Mouse (Mus musculus): ENCODE data around the gene Ucp2. TPM values are rescaled to one million over a fixed set of nuclear protein-coding genes. Genes with fewer than 3 reads are reported as not detected.
A peak's percentile ranks its signal among the peaks of the same experiment; 100 is the strongest.
"Not testable (repeated sequence)": the region's sequence is repeated elsewhere in the genome, so short reads cannot be mapped to it uniquely, and the experiment has no call there.

The Ucp2 gene
- polyA plus RNA-seq, 1 experiment from 2014 or later: 245 TPM

GRCm38 (mm10) chr7:100479100-100479822, 13.9 kb upstream of the Ucp2 start:
- no peak for ATAC-seq (ENCODE audit: insufficient number of reproducible peaks, low FRiP score)
- Histone ChIP-seq H3K4me2 (no peak overlapping the region), H3K27me3 (replicated peaks) (peaks cover 12% of the 10 kb centered on the region; the same call in 1 of the 2 replicates), H3K36me3 (no peaks in the 10 kb centered on the region), H3K4me3 (no peak overlapping the region), H3K4me1 (replicated peaks) (peaks cover 6% of the 10 kb centered on the region), H3K9me3 (replicated peaks) (no peaks in the 10 kb centered on the region), H3K9ac (no peak overlapping the region), H3K27ac (ENCODE audit: poor library complexity, severe bottlenecking) (no peak overlapping the region)
- 75% methylated on average over 20 of the region's 20 CpGs for WGBS

GRCm38 (mm10) chr7:100479823-100480164, 13.3 kb upstream of the Ucp2 start:
- H3K27ac ChIP-seq (ENCODE audit: poor library complexity, severe bottlenecking): no peak overlapping the region
- ATAC-seq (ENCODE audit: insufficient number of reproducible peaks, low FRiP score): peak; percentile 39; the same call in 1 of the 2 replicates
- H3K36me3 ChIP-seq: no peaks in the 10 kb centered on the region
- H3K4me3 ChIP-seq: no peak overlapping the region
- H3K4me1 ChIP-seq (replicated peaks): peaks cover 3% of the 10 kb centered on the region
- 56% methylated on average over 15 of the region's 15 CpGs for WGBS
- 0 out of 2 replicates have a peak overlapping the region, but pooled peaks have one; percentile 48 for H3K9ac ChIP-seq
- H3K9me3 ChIP-seq (replicated peaks): no peaks in the 10 kb centered on the region
- peak overlapping the region; percentile 21; the same call in 1 of the 2 replicates for H3K4me2 ChIP-seq
- H3K27me3 ChIP-seq (replicated peaks): peaks cover 12% of the 10 kb centered on the region; the same call in 1 of the 2 replicates

DNA sequence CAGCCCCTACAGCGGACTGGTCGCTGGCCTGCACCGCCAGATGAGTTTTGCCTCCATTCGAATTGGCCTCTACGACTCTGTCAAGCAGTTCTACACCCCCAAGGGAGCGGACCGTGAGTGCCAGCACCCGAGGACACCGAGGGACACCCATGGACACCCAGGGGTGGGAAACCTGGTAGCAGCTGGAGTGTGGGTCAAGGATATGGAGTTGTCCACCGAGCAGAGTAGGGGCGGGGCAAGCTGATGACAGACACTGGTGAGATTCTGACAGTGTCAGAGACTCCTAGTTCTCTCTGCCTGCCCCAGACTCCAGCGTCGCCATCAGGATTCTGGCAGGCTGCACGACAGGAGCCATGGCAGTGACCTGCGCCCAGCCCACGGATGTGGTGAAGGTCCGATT, 13.0 kb upstream of the Ucp2 start:
- Histone ChIP-seq H3K36me3 (no peaks in the 10 kb centered on the region), H3K27ac (ENCODE audit: poor library complexity, severe bottlenecking) (no peak overlapping the region), H3K9ac (0 out of 2 replicates have a peak overlapping the region, but pooled peaks have one; percentile 48), H3K4me2 (peak overlapping the region; percentile 21; the same call in 1 of the 2 replicates), H3K9me3 (replicated peaks) (no peaks in the 10 kb centered on the region), H3K27me3 (replicated peaks) (peaks cover 12% of the 10 kb centered on the region; the same call in 1 of the 2 replicates), H3K4me3 (no peak overlapping the region), H3K4me1 (replicated peaks) (no peaks in the 10 kb centered on the region; the same call in 1 of the 2 replicates)
- 0 out of 2 replicates have a peak, but pooled peaks have one; percentile 45 for ATAC-seq (ENCODE audit: insufficient number of reproducible peaks, low FRiP score)
- 71% methylated on average over 17 of the region's 17 CpGs for WGBS

DNA sequence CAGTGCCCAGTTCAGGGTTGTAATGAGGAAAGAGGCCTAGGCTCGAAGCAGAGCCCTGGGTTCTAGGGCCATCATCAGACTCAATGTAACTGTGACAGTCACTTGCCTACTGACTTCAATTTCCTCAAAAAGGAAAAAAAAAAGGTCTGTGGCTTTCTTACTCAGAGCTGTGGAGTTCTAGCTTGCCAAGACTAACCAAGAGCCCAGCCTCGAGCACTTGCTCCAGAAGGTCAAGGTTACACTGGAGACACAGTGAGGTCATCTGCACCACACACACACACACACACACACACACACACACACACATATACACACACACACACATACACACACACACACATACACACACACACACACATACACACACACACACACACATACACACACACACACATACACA, 11.1 kb upstream of the Ucp2 start:
- H3K27me3 ChIP-seq (replicated peaks): peaks cover 12% of the 10 kb centered on the region; the same call in 1 of the 2 replicates
- WGBS: 76% methylated on average over 2 of the region's 2 CpGs
- H3K4me2 ChIP-seq; H3K9me3 ChIP-seq (replicated peaks); H3K9ac ChIP-seq; H3K36me3 ChIP-seq; H3K27ac ChIP-seq (ENCODE audit: poor library complexity, severe bottlenecking); ATAC-seq (ENCODE audit: insufficient number of reproducible peaks, low FRiP score); H3K4me3 ChIP-seq; H3K4me1 ChIP-seq (replicated peaks): not testable (repeated sequence)

GRCm38 (mm10) chr7:100484493-100484892, 8.6 kb upstream of the Ucp2 start:
- Histone ChIP-seq H3K4me2 (no peak overlapping the region), H3K27ac (ENCODE audit: poor library complexity, severe bottlenecking) (no peak overlapping the region), H3K27me3 (replicated peaks) (peaks cover 4% of the 10 kb centered on the region; the same call in 1 of the 2 replicates), H3K36me3 (no peaks in the 10 kb centered on the region), H3K4me1 (replicated peaks) (peaks cover 7% of the 10 kb centered on the region), H3K9me3 (replicated peaks) (no peaks in the 10 kb centered on the region), H3K9ac (no peak overlapping the region), H3K4me3 (no peak overlapping the region)
- no peak for ATAC-seq (ENCODE audit: insufficient number of reproducible peaks, low FRiP score)
- WGBS: 81% methylated on average over 5 of the region's 5 CpGs

DNA sequence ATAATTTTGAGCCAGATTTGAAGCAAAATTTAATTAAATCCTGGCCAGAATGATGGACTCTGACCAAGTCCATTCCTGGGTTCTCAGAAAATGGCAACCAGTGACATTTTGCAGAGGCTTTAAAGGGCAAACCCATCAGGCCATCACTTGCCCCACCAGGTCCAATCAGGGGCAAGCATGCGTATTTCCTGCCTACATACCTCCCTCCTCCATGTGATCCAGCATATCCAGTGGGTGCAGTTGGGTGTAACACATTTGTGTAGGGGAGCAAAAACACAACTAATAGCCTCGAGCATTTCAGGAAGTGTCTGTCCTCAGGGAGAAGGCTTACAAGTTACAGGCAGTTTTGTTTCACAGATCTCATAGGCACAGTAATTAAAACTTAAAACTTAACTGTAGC, 5.8 kb upstream of the Ucp2 start:
- no peak for ATAC-seq (ENCODE audit: insufficient number of reproducible peaks, low FRiP score)
- peaks cover 9% of the 10 kb centered on the region for H3K4me1 ChIP-seq (replicated peaks)
- H3K27me3 ChIP-seq (replicated peaks): no peaks in the 10 kb centered on the region
- H3K9me3 ChIP-seq (replicated peaks): no peaks in the 10 kb centered on the region
- no peak overlapping the region for H3K27ac ChIP-seq (ENCODE audit: poor library complexity, severe bottlenecking)
- no peak overlapping the region for H3K4me3 ChIP-seq
- no peaks in the 10 kb centered on the region for H3K36me3 ChIP-seq
- WGBS: 60% methylated on average over 2 of the region's 2 CpGs
- H3K9ac ChIP-seq: no peak overlapping the region
- H3K4me2 ChIP-seq: no peak overlapping the region

DNA sequence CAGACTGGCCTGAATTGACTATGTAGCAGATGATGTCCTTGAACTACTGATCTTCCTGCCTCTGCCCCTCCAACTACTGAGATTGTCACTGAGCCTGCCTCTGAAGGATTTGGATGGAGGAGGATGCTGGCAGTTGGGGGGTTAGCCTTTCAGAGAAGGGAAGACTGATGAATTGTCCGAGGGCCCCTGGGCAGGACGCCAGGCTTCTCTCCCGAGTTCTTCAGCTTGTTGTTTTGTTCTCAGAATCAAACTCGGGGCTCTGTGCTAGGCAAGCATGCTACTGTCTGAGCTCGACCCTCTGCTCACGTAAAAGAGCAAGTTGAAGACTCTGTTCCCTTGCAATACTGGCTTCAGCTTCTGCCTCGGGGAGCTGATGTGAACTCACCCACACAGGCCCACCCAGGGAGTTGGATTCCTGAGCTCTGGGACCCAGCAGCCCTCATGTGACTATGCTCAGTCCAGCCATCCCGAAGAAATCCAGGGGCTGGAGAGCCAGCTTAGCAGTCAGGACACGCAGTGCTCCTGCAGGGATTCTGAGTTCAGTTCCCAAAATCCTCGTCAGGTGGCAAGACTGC, 4.6 kb upstream of the Ucp2 start:
- Histone ChIP-seq H3K4me3 (no peak overlapping the region), H3K4me1 (replicated peaks) (peaks cover 18% of the 10 kb centered on the region), H3K27me3 (replicated peaks) (no peaks in the 10 kb centered on the region), H3K27ac (ENCODE audit: poor library complexity, severe bottlenecking) (no peak overlapping the region), H3K9ac (no peak overlapping the region), H3K36me3 (no peaks in the 10 kb centered on the region), H3K9me3 (replicated peaks) (no peaks in the 10 kb centered on the region), H3K4me2 (no peak overlapping the region)
- no peak for ATAC-seq (ENCODE audit: insufficient number of reproducible peaks, low FRiP score)
- 36% methylated on average over 10 of the region's 10 CpGs for WGBS

- peak overlapping the region; percentile 56 for H3K4me3 ChIP-seq
- 2% methylated on average over 36 of the region's 36 CpGs for WGBS
- peaks cover 14% of the 10 kb centered on the region for H3K36me3 ChIP-seq
- peak overlapping the region; percentile 68 for H3K9ac ChIP-seq
- H3K27me3 ChIP-seq (replicated peaks): no peaks in the 10 kb centered on the region
- peak; percentile 66 for ATAC-seq (ENCODE audit: insufficient number of reproducible peaks, low FRiP score)
- H3K4me1 ChIP-seq (replicated peaks): peaks cover 51% of the 10 kb centered on the region
- H3K27ac ChIP-seq (ENCODE audit: poor library complexity, severe bottlenecking): peak overlapping the region; percentile 79
- H3K4me2 ChIP-seq: peak overlapping the region; percentile 92
- no peaks in the 10 kb centered on the region for H3K9me3 ChIP-seq (replicated peaks)
Measured at GRCm38 (mm10) chr7:100492391-100493116, 583 bp upstream of the Ucp2 start.

DNA sequence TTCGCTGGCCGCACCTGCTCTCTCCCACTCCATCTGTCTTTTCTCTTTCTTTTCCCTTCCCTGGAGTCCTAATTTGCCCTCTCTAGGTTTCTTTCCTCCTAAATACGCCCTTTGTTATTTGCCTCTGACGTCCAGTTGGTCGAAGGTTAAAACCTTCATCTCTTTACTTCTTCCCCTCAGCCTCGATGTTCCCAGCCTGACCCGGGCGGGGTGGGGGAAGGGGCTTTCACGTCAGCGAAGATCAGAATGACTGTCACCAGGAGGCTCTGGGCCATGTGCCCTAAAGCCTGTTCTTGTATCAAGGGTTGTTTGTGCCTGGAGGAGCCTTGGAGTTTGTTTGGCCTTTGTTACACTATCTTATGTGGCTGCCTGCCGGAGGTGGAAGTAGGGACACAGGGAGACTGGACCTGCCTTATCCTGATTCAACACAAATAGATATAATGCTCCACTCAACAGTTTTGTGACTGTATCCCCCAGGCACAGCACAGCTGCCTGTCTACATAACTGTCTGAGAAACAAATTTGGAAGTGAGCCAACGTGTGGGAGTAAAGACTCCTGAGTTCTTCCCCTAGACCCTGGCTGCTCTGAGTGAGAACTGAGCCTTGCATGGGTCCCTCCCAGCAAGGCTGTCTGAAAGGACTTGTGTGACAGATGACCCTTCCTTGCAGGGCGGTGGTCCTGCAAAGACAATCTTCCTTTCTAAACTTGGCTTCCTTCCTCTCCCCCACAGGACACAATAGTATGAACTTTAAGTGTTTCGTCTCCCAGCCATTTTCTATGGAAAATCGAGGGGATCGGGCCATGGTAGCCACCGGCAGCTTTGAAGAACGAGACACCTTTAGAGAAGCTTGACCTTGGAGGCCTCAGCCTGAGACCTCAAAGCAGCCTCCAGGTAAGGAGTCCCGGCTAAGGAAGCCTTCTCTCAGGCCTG, 612 bp downstream of the Ucp2 start:
- no peaks in the 10 kb centered on the region for H3K9me3 ChIP-seq (replicated peaks)
- ATAC-seq (ENCODE audit: insufficient number of reproducible peaks, low FRiP score): peak; percentile 19; the same call in 1 of the 2 replicates
- no peaks in the 10 kb centered on the region for H3K27me3 ChIP-seq (replicated peaks)

GRCm38 (mm10) chr7:100494415-100494831, 1.3 kb downstream of the Ucp2 start:
- ATAC-seq (ENCODE audit: insufficient number of reproducible peaks, low FRiP score): no peak
- Histone ChIP-seq H3K9me3 (replicated peaks) (no peaks in the 10 kb centered on the region), H3K27ac (ENCODE audit: poor library complexity, severe bottlenecking) (peak overlapping the region; percentile 79), H3K36me3 (peaks cover 32% of the 10 kb centered on the region), H3K4me3 (peak overlapping the region; percentile 56), H3K27me3 (replicated peaks) (no peaks in the 10 kb centered on the region), H3K4me1 (replicated peaks) (peaks cover 45% of the 10 kb centered on the region), H3K4me2 (peak overlapping the region; percentile 92), H3K9ac (peak overlapping the region; percentile 68)
- WGBS: 90% methylated on average over 7 of the region's 7 CpGs

More for the DNA sequence above, 612 bp downstream of the Ucp2 start:
- Histone ChIP-seq H3K4me2 (peak overlapping the region; percentile 92), H3K9ac (peak overlapping the region; percentile 68), H3K36me3 (peaks cover 26% of the 10 kb centered on the region), H3K4me3 (peak overlapping the region; percentile 56), H3K27ac (ENCODE audit: poor library complexity, severe bottlenecking) (peak overlapping the region; percentile 79), H3K4me1 (replicated peaks) (peaks cover 46% of the 10 kb centered on the region)
- WGBS: 27% methylated on average over 19 of the region's 19 CpGs

Measured in heart, embryonic 12.5 days (tissue).